Mouse (Mus musculus): ENCODE data around the gene Cd19. TPM values are rescaled to one million over a fixed set of nuclear protein-coding genes. Genes with fewer than 3 reads are reported as not detected.

Gene Cd19
- polyA plus RNA-seq, 1 experiment from 2014 or later: not detected

GRCm38 (mm10) chr7:126376903-126377277 is 37.8 kb downstream of the Cd19 start:
- H3K27ac ChIP-seq: 0 out of 2 replicates have a peak overlapping the region, but pooled peaks have one; percentile 80
- ATAC-seq (ENCODE audit: insufficient number of reproducible peaks, insufficient read depth, low FRiP score, low TSS enrichment, low read depth): no peak; the same call in 1 of the 2 replicates
- peak overlapping the region; percentile 98 for H3K4me2 ChIP-seq
- WGBS: under 1% methylated on average over 27 of the region's 27 CpGs
- peak overlapping the region; percentile 89 for H3K9ac ChIP-seq
- H3K4me1 ChIP-seq: peaks cover 9% of the 10 kb centered on the region
- peaks cover 27% of the 10 kb centered on the region for H3K36me3 ChIP-seq
- H3K9me3 ChIP-seq: no peaks in the 10 kb centered on the region
- peak overlapping the region; percentile 98 for H3K4me3 ChIP-seq
- no peaks in the 10 kb centered on the region for H3K27me3 ChIP-seq

- Histone ChIP-seq H3K36me3 (peaks cover 46% of the 10 kb centered on the region), H3K27me3 (no peaks in the 10 kb centered on the region), H3K27ac (no peak overlapping the region), H3K9me3 (no peaks in the 10 kb centered on the region), H3K4me1 (peaks cover 9% of the 10 kb centered on the region), H3K4me3 (no peak overlapping the region), H3K4me2 (no peak overlapping the region), H3K9ac (no peak overlapping the region)
- no peak for ATAC-seq (ENCODE audit: insufficient number of reproducible peaks, insufficient read depth, low FRiP score, low TSS enrichment, low read depth)
- WGBS: 76% methylated on average over 5 of the region's 5 CpGs
These were observed 39.7 kb downstream of the Cd19 start for GRCm38 (mm10) chr7:126375012-126375411.

GRCm38 (mm10) chr7:126374526-126374925 is 40.2 kb downstream of the Cd19 start:
- Histone ChIP-seq H3K9ac (no peak overlapping the region), H3K9me3 (no peaks in the 10 kb centered on the region), H3K36me3 (peaks cover 50% of the 10 kb centered on the region), H3K4me3 (no peak overlapping the region), H3K27ac (no peak overlapping the region), H3K4me1 (peaks cover 9% of the 10 kb centered on the region), H3K27me3 (no peaks in the 10 kb centered on the region), H3K4me2 (no peak overlapping the region)
- ATAC-seq (ENCODE audit: insufficient number of reproducible peaks, insufficient read depth, low FRiP score, low TSS enrichment, low read depth): no peak
- 80% methylated on average over 6 of the region's 6 CpGs for WGBS

- no peak overlapping the region for H3K9ac ChIP-seq
- H3K36me3 ChIP-seq: peaks cover 57% of the 10 kb centered on the region
- H3K9me3 ChIP-seq: no peaks in the 10 kb centered on the region
- no peak for ATAC-seq (ENCODE audit: insufficient number of reproducible peaks, insufficient read depth, low FRiP score, low TSS enrichment, low read depth)
- no peak overlapping the region for H3K4me2 ChIP-seq
- peaks cover 9% of the 10 kb centered on the region for H3K4me1 ChIP-seq
- no peak overlapping the region for H3K4me3 ChIP-seq
- H3K27ac ChIP-seq: no peak overlapping the region
- WGBS: 83% methylated on average over 9 of the region's 9 CpGs
- no peaks in the 10 kb centered on the region for H3K27me3 ChIP-seq
These were observed 41.7 kb downstream of the Cd19 start for GRCm38 (mm10) chr7:126373007-126373406.

- H3K27ac ChIP-seq: no peak within 1 kb of the TSS
- no peaks in the 10 kb centered on the region for H3K27me3 ChIP-seq
- H3K4me2 ChIP-seq: no peak within 1 kb of the TSS
- H3K4me1 ChIP-seq: no peaks in the 10 kb centered on the region
- H3K4me3 ChIP-seq: no peak within 1 kb of the TSS
- no peaks in the 10 kb centered on the region for H3K9me3 ChIP-seq
- WGBS: 79% methylated on average over 13 of the region's 13 CpGs
- H3K36me3 ChIP-seq: peaks cover 66% of the 10 kb centered on the region
- no peak for ATAC-seq (ENCODE audit: insufficient number of reproducible peaks, insufficient read depth, low FRiP score, low TSS enrichment, low read depth)
- no peak within 1 kb of the TSS for H3K9ac ChIP-seq
These were observed 45.3 kb downstream of the Cd19 start, which contains the start of gene Lat for GRCm38 (mm10) chr7:126369393-126369792. TSS of gene Lat (minus strand) at chr7:126369570.

GRCm38 (mm10) chr7:126368367-126368766 is 46.3 kb downstream of the Cd19 start:
- Histone ChIP-seq H3K4me1 (no peaks in the 10 kb centered on the region), H3K4me2 (no peak overlapping the region), H3K36me3 (peaks cover 66% of the 10 kb centered on the region), H3K9ac (no peak overlapping the region), H3K9me3 (no peaks in the 10 kb centered on the region), H3K4me3 (no peak overlapping the region), H3K27me3 (no peaks in the 10 kb centered on the region), H3K27ac (no peak overlapping the region)
- ATAC-seq (ENCODE audit: insufficient number of reproducible peaks, insufficient read depth, low FRiP score, low TSS enrichment, low read depth): no peak
- 84% methylated on average over 8 of the region's 8 CpGs for WGBS

GRCm38 (mm10) chr7:126367636-126368035 is 47.1 kb downstream of the Cd19 start:
- Histone ChIP-seq H3K36me3 (peaks cover 59% of the 10 kb centered on the region), H3K9ac (no peak overlapping the region)

GRCm38 (mm10) chr7:126363038-126363437 is 51.7 kb downstream of the Cd19 start:
- 87% methylated on average over 6 of the region's 6 CpGs for WGBS
- no peak overlapping the region for H3K9ac ChIP-seq
- ATAC-seq (ENCODE audit: insufficient number of reproducible peaks, insufficient read depth, low FRiP score, low TSS enrichment, low read depth): no peak
- H3K4me2 ChIP-seq: no peak overlapping the region
- H3K27me3 ChIP-seq: no peaks in the 10 kb centered on the region
- H3K4me1 ChIP-seq: no peaks in the 10 kb centered on the region
- H3K9me3 ChIP-seq: no peaks in the 10 kb centered on the region
- H3K27ac ChIP-seq: no peak overlapping the region
- H3K4me3 ChIP-seq: no peak overlapping the region
- H3K36me3 ChIP-seq: peaks cover 22% of the 10 kb centered on the region

More at GRCm38 (mm10) chr7:126367636-126368035, 47.1 kb downstream of the Cd19 start:
- Histone ChIP-seq H3K4me3 (no peak overlapping the region), H3K9me3 (no peaks in the 10 kb centered on the region), H3K27ac (no peak overlapping the region), H3K4me1 (no peaks in the 10 kb centered on the region), H3K4me2 (no peak overlapping the region), H3K27me3 (no peaks in the 10 kb centered on the region)
- WGBS: 88% methylated on average over 10 of the region's 10 CpGs
- no peak for ATAC-seq (ENCODE audit: insufficient number of reproducible peaks, insufficient read depth, low FRiP score, low TSS enrichment, low read depth)

GRCm38 (mm10) chr7:126359049-126359448 is 55.6 kb downstream of the Cd19 start:
- Histone ChIP-seq H3K9ac (no peak overlapping the region), H3K27ac (no peak overlapping the region), H3K9me3 (no peaks in the 10 kb centered on the region), H3K4me2 (0 out of 2 replicates have a peak overlapping the region, but pooled peaks have one; percentile 9), H3K36me3 (peaks cover 4% of the 10 kb centered on the region), H3K27me3 (no peaks in the 10 kb centered on the region), H3K4me3 (no peak overlapping the region), H3K4me1 (no peaks in the 10 kb centered on the region)
- ATAC-seq (ENCODE audit: insufficient number of reproducible peaks, insufficient read depth, low FRiP score, low TSS enrichment, low read depth): no peak
- 66% methylated on average over 13 of the region's 13 CpGs for WGBS

Small RNAs within 50 kb of the gene (microRNA-seq; reads per million reads assigned to microRNA genes)
- not detected for gene Mir7058

Other genes with a start within 250 kb of the Cd19 start
- 59.0 and 60.5 TPM in 2 replicates for gene Xpo6, start 214.4 kb downstream of the Cd19 start, polyA plus RNA-seq (2015; fragmentation: Nextera tagmentation; extraction: Ambion mirVana)
- gene Sbk1, start 142.3 kb downstream of the Cd19 start, polyA plus RNA-seq (2015; fragmentation: Nextera tagmentation; extraction: Ambion mirVana): 54.3 and 58.9 TPM in 2 replicates
- gene Lat, start 45.3 kb downstream of the Cd19 start, polyA plus RNA-seq (2015; fragmentation: Nextera tagmentation; extraction: Ambion mirVana): 2.7 and 4.6 TPM in 2 replicates
- gene Spns1, start 37.4 kb downstream of the Cd19 start, polyA plus RNA-seq (2015; fragmentation: Nextera tagmentation; extraction: Ambion mirVana): 62.0 and 63.5 TPM in 2 replicates
- 2.9 and 3.1 TPM in 2 replicates for gene Nfatc2ip, start 18.2 kb downstream of the Cd19 start, polyA plus RNA-seq (2015; fragmentation: Nextera tagmentation; extraction: Ambion mirVana)
- 30.8 and 34.0 TPM in 2 replicates for gene Rabep2, start 13.9 kb upstream of the Cd19 start, polyA plus RNA-seq (2015; fragmentation: Nextera tagmentation; extraction: Ambion mirVana)
- gene Atp2a1, start 48.2 kb upstream of the Cd19 start, polyA plus RNA-seq (2015; fragmentation: Nextera tagmentation; extraction: Ambion mirVana): 7.9 and 11.5 TPM in 2 replicates
- gene Sh2b1, start 60.5 kb upstream of the Cd19 start, polyA plus RNA-seq (2015; fragmentation: Nextera tagmentation; extraction: Ambion mirVana): 53.4 and 57.8 TPM in 2 replicates
- gene Tufm, start 72.5 kb upstream of the Cd19 start, polyA plus RNA-seq (2015; fragmentation: Nextera tagmentation; extraction: Ambion mirVana): 129 and 131 TPM in 2 replicates
- 54.0 and 56.8 TPM in 2 replicates for gene Atxn2l, start 88.5 kb upstream of the Cd19 start, polyA plus RNA-seq (2015; fragmentation: Nextera tagmentation; extraction: Ambion mirVana)
- 199 and 205 TPM in 2 replicates for gene Eif3c, start 151.5 kb upstream of the Cd19 start, polyA plus RNA-seq (2015; fragmentation: Nextera tagmentation; extraction: Ambion mirVana)
- gene Apobr, start 170.1 kb upstream of the Cd19 start, polyA plus RNA-seq (2015; fragmentation: Nextera tagmentation; extraction: Ambion mirVana): 0.59 and 0.65 TPM in 2 replicates
- 34.0 and 37.9 TPM in 2 replicates for gene Cln3, start 170.9 kb upstream of the Cd19 start, polyA plus RNA-seq (2015; fragmentation: Nextera tagmentation; extraction: Ambion mirVana)
- gene Il27, start 180.1 kb upstream of the Cd19 start, polyA plus RNA-seq (2015; fragmentation: Nextera tagmentation; extraction: Ambion mirVana): not detected in 2 replicates
- 5.5 and 6.1 TPM in 2 replicates for gene Nupr1, start 216.0 kb upstream of the Cd19 start, polyA plus RNA-seq (2015; fragmentation: Nextera tagmentation; extraction: Ambion mirVana)
- 48.9 and 62.9 TPM in 2 replicates for gene Sgf29, start 234.4 kb upstream of the Cd19 start, polyA plus RNA-seq (2015; fragmentation: Nextera tagmentation; extraction: Ambion mirVana)

Measured in embryonic facial prominence, embryonic 13.5 days (tissue).